Mouse (Mus musculus): ENCODE measurements around the gene Trpv4. TPM values are rescaled to one million over a fixed set of nuclear protein-coding genes. Genes with fewer than 3 reads are reported as not detected.

Trpv4 gene
- polyA plus RNA-seq, 1 experiment from 2014 or later, result 0.39 TPM

GRCm38 (mm10) chr5:114655721-114656120 is 2.5 kb downstream of the Trpv4 start:
- Histone ChIP-seq H3K27me3 (ENCODE audit: control insufficient read depth, insufficient read depth, low read length) (peaks cover 25% of the 10 kb centered on the region), H3K4me1 (ENCODE audit: control insufficient read depth, insufficient read depth, low read length) (0 out of 2 replicates have a peak, but pooled peaks cover 6% of the 10 kb centered on the region), H3K4me3 (ENCODE audit: low read depth, low read length) (no peak overlapping the region), H3K9ac (replicated peaks; ENCODE audit: low read depth, low read length) (no peak overlapping the region), H3K27ac (ENCODE audit: low read depth, low read length) (no peak overlapping the region), H3K4me2 (ENCODE audit: low read depth, low read length) (no peak overlapping the region), H3K36me3 (ENCODE audit: control insufficient read depth, insufficient read depth, low read length) (no peaks in the 10 kb centered on the region), H3K9me3 (ENCODE audit: control insufficient read depth, low read length) (no peaks in the 10 kb centered on the region)
- ATAC-seq (ENCODE audit: low read depth), result no peak
- WGBS, result 89% methylated on average over 5 of the region's 5 CpGs

GRCm38 (mm10) chr5:114653656-114654437 is 4.4 kb downstream of the Trpv4 start:
- ATAC-seq (ENCODE audit: low read depth), result no peak
- Histone ChIP-seq H3K4me3 (ENCODE audit: low read depth, low read length) (no peak overlapping the region), H3K9ac (replicated peaks; ENCODE audit: low read depth, low read length) (no peak overlapping the region), H3K4me2 (ENCODE audit: low read depth, low read length) (no peak overlapping the region), H3K36me3 (ENCODE audit: control insufficient read depth, insufficient read depth, low read length) (no peaks in the 10 kb centered on the region), H3K27me3 (ENCODE audit: control insufficient read depth, insufficient read depth, low read length) (peaks cover 25% of the 10 kb centered on the region), H3K27ac (ENCODE audit: low read depth, low read length) (no peak overlapping the region), H3K4me1 (ENCODE audit: control insufficient read depth, insufficient read depth, low read length) (0 out of 2 replicates have a peak, but pooled peaks cover 6% of the 10 kb centered on the region), H3K9me3 (ENCODE audit: control insufficient read depth, low read length) (no peaks in the 10 kb centered on the region)
- WGBS, result 84% methylated on average over 11 of the region's 15 CpGs

- Histone ChIP-seq H3K4me3 (ENCODE audit: low read depth, low read length) (no peak overlapping the region), H3K9me3 (ENCODE audit: control insufficient read depth, low read length) (no peaks in the 10 kb centered on the region), H3K9ac (replicated peaks; ENCODE audit: low read depth, low read length) (no peak overlapping the region), H3K4me2 (ENCODE audit: low read depth, low read length) (no peak overlapping the region), H3K4me1 (ENCODE audit: control insufficient read depth, insufficient read depth, low read length) (peaks cover 7% of the 10 kb centered on the region), H3K27me3 (ENCODE audit: control insufficient read depth, insufficient read depth, low read length) (peaks cover 7% of the 10 kb centered on the region), H3K27ac (ENCODE audit: low read depth, low read length) (no peak overlapping the region), H3K36me3 (ENCODE audit: control insufficient read depth, insufficient read depth, low read length) (no peaks in the 10 kb centered on the region)
- no peak for ATAC-seq (ENCODE audit: low read depth)
- 41% methylated on average over 3 of the region's 3 CpGs for WGBS
Observed at GRCm38 (mm10) chr5:114651449-114651848, 6.8 kb downstream of the Trpv4 start.

- no peaks in the 10 kb centered on the region for H3K36me3 ChIP-seq (ENCODE audit: control insufficient read depth, insufficient read depth, low read length)
- 48% methylated on average over 14 of the region's 14 CpGs for WGBS
Observed at GRCm38 (mm10) chr5:114651002-114651401, 7.2 kb downstream of the Trpv4 start.

GRCm38 (mm10) chr5:114648728-114649311 is 9.4 kb downstream of the Trpv4 start:
- H3K4me3 ChIP-seq (ENCODE audit: low read depth, low read length), result no peak overlapping the region
- peaks cover 7% of the 10 kb centered on the region for H3K4me1 ChIP-seq (ENCODE audit: control insufficient read depth, insufficient read depth, low read length)
- H3K36me3 ChIP-seq (ENCODE audit: control insufficient read depth, insufficient read depth, low read length), result no peaks in the 10 kb centered on the region
- no peaks in the 10 kb centered on the region for H3K27me3 ChIP-seq (ENCODE audit: control insufficient read depth, insufficient read depth, low read length)
- H3K4me2 ChIP-seq (ENCODE audit: low read depth, low read length), result no peak overlapping the region
- 72% methylated on average over 11 of the region's 11 CpGs for WGBS
- ATAC-seq (ENCODE audit: low read depth), result no peak
- H3K9ac ChIP-seq (replicated peaks; ENCODE audit: low read depth, low read length), result no peak overlapping the region
- no peak overlapping the region for H3K27ac ChIP-seq (ENCODE audit: low read depth, low read length)
- H3K9me3 ChIP-seq (ENCODE audit: control insufficient read depth, low read length), result no peaks in the 10 kb centered on the region

More at GRCm38 (mm10) chr5:114651002-114651401, 7.2 kb downstream of the Trpv4 start:
- Histone ChIP-seq H3K27me3 (ENCODE audit: control insufficient read depth, insufficient read depth, low read length) (peaks cover 5% of the 10 kb centered on the region; the same call in 1 of the 2 replicates), H3K4me2 (ENCODE audit: low read depth, low read length) (no peak overlapping the region), H3K9ac (replicated peaks; ENCODE audit: low read depth, low read length) (no peak overlapping the region), H3K4me1 (ENCODE audit: control insufficient read depth, insufficient read depth, low read length) (peaks cover 7% of the 10 kb centered on the region), H3K9me3 (ENCODE audit: control insufficient read depth, low read length) (no peaks in the 10 kb centered on the region), H3K4me3 (ENCODE audit: low read depth, low read length) (no peak overlapping the region), H3K27ac (ENCODE audit: low read depth, low read length) (no peak overlapping the region)
- no peak for ATAC-seq (ENCODE audit: low read depth)

- Histone ChIP-seq H3K27ac (ENCODE audit: low read depth, low read length) (no peak overlapping the region), H3K36me3 (ENCODE audit: control insufficient read depth, insufficient read depth, low read length) (no peaks in the 10 kb centered on the region), H3K4me3 (ENCODE audit: low read depth, low read length) (peak overlapping the region; percentile 22; the same call in 1 of the 2 replicates), H3K9me3 (ENCODE audit: control insufficient read depth, low read length) (no peaks in the 10 kb centered on the region), H3K4me1 (ENCODE audit: control insufficient read depth, insufficient read depth, low read length) (peaks cover 7% of the 10 kb centered on the region), H3K27me3 (ENCODE audit: control insufficient read depth, insufficient read depth, low read length) (no peaks in the 10 kb centered on the region), H3K9ac (replicated peaks; ENCODE audit: low read depth, low read length) (peak overlapping the region; percentile 39; the same call in 1 of the 2 replicates), H3K4me2 (ENCODE audit: low read depth, low read length) (peak overlapping the region; percentile 49)
- WGBS, result 2% methylated on average over 27 of the region's 27 CpGs
- ATAC-seq (ENCODE audit: low read depth), result peak; percentile 68; the same call in 1 of the 2 replicates
Observed at GRCm38 (mm10) chr5:114647211-114647974, 10.8 kb downstream of the Trpv4 start.

GRCm38 (mm10) chr5:114645916-114646315 is 12.3 kb downstream of the Trpv4 start:
- no peak overlapping the region for H3K4me3 ChIP-seq (ENCODE audit: low read depth, low read length)
- H3K4me1 ChIP-seq (ENCODE audit: control insufficient read depth, insufficient read depth, low read length), result peaks cover 7% of the 10 kb centered on the region
- no peak overlapping the region for H3K4me2 ChIP-seq (ENCODE audit: low read depth, low read length)
- H3K9ac ChIP-seq (replicated peaks; ENCODE audit: low read depth, low read length), result no peak overlapping the region
- no peaks in the 10 kb centered on the region for H3K9me3 ChIP-seq (ENCODE audit: control insufficient read depth, low read length)
- no peak for ATAC-seq (ENCODE audit: low read depth)
- no peak overlapping the region for H3K27ac ChIP-seq (ENCODE audit: low read depth, low read length)
- H3K27me3 ChIP-seq (ENCODE audit: control insufficient read depth, insufficient read depth, low read length), result no peaks in the 10 kb centered on the region
- WGBS, result 91% methylated on average over 5 of the region's 5 CpGs
- no peaks in the 10 kb centered on the region for H3K36me3 ChIP-seq (ENCODE audit: control insufficient read depth, insufficient read depth, low read length)

GRCm38 (mm10) chr5:114644918-114645317 is 13.3 kb downstream of the Trpv4 start:
- ATAC-seq (ENCODE audit: low read depth), result no peak
- no peaks in the 10 kb centered on the region for H3K9me3 ChIP-seq (ENCODE audit: control insufficient read depth, low read length)
- H3K4me1 ChIP-seq (ENCODE audit: control insufficient read depth, insufficient read depth, low read length), result peaks cover 7% of the 10 kb centered on the region
- H3K4me2 ChIP-seq (ENCODE audit: low read depth, low read length), result no peak overlapping the region
- no peak overlapping the region for H3K4me3 ChIP-seq (ENCODE audit: low read depth, low read length)
- H3K9ac ChIP-seq (replicated peaks; ENCODE audit: low read depth, low read length), result no peak overlapping the region
- no peaks in the 10 kb centered on the region for H3K36me3 ChIP-seq (ENCODE audit: control insufficient read depth, insufficient read depth, low read length)
- 55% methylated on average over 6 of the region's 6 CpGs for WGBS
- no peak overlapping the region for H3K27ac ChIP-seq (ENCODE audit: low read depth, low read length)
- no peaks in the 10 kb centered on the region for H3K27me3 ChIP-seq (ENCODE audit: control insufficient read depth, insufficient read depth, low read length)
